Mouse (Mus musculus) adrenal gland, postnatal 4 days (tissue): ENCODE data around the gene Spryd3. TPM values are rescaled to one million over a fixed set of nuclear protein-coding genes. Genes with fewer than 3 reads are reported as not detected.

Source experiments
- DNase-seq, 2 experiments: peaks; one replicate each; pipeline ENCODE4 v3.0.0; 2021 to 2022; ENCODE audit warnings: low spot score in 2 of 2, mixed read lengths in 2 of 2
- total RNA-seq, 2 experiments: library from RNA; stranded (reverse); gene quantifications; 2 replicates each; pipeline ENCODE4 v1.2.3; 2021

The Spryd3 gene
- total RNA-seq, 2 experiments from 2014 or later, result 32.5 to 35.9 TPM

- no peak for DNase-seq
Measured at GRCm38 (mm10) chr15:102114651-102115260, 21.3 kb downstream of the Spryd3 start.

DNA sequence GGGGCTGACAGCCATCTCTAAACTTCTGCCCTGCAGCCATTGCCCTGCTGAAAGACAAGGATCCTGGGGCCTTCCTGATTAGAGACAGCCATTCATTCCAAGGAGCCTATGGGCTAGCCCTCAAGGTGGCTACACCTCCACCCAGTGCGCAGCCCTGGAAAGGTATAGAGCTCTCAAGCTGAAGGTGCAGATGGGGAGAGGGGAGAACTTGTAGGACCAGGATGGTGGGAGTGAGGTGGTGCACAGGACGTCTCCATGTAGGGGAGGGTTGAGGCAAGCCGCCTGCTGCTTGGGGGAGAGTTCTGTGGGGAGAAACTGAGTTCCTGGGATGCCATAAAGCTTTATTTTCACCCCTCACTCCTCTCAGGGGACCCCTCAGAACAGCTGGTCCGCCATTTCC lies 22.4 kb downstream of the Spryd3 start:
- DNase-seq, result no peak

DNA sequence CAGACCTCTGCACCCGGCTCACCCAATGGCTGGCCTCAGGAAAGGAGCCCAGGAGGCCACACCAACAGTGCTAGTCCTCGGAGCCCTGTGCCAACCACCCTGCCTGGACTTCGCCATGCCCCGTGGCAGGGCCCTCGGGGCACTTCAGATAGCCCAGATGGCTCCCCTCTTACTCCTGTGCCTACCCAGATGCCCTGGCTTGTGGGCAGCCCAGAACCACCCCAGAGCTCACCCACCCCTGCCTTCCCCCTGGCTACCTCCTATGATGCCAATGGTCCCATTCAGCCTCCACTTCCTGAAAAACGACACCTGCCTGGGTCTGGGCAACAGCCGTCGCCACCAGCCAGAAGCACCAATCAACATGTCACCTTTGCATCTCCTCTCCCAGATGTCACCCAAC lies 23.2 kb downstream of the Spryd3 start:
- no peak for DNase-seq

GRCm38 (mm10) chr15:102112181-102112580 lies 23.9 kb downstream of the Spryd3 start:
- no peak for DNase-seq

DNA sequence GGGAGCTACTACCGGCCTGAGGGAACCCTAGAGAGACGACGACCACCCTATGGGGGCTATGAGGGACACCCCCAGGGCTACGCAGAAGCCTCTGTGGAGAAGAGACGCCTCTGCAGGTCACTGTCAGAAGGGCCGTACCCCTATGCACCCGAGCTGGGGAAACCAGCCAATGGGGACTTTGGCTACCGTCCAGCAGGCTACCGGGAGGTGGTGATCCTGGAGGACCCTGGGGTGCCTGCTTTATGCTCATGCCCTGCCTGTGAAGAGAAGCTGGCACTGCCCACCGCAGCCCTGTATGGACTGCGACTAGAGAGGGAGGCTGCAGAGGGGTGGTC lies 24.6 kb downstream of the Spryd3 start:
- no peak for DNase-seq

- no peak for DNase-seq
Measured at GRCm38 (mm10) chr15:102110701-102111494, 25.1 kb downstream of the Spryd3 start.

- no peak for DNase-seq
Measured at GRCm38 (mm10) chr15:102110271-102110670, 25.8 kb downstream of the Spryd3 start.

DNA sequence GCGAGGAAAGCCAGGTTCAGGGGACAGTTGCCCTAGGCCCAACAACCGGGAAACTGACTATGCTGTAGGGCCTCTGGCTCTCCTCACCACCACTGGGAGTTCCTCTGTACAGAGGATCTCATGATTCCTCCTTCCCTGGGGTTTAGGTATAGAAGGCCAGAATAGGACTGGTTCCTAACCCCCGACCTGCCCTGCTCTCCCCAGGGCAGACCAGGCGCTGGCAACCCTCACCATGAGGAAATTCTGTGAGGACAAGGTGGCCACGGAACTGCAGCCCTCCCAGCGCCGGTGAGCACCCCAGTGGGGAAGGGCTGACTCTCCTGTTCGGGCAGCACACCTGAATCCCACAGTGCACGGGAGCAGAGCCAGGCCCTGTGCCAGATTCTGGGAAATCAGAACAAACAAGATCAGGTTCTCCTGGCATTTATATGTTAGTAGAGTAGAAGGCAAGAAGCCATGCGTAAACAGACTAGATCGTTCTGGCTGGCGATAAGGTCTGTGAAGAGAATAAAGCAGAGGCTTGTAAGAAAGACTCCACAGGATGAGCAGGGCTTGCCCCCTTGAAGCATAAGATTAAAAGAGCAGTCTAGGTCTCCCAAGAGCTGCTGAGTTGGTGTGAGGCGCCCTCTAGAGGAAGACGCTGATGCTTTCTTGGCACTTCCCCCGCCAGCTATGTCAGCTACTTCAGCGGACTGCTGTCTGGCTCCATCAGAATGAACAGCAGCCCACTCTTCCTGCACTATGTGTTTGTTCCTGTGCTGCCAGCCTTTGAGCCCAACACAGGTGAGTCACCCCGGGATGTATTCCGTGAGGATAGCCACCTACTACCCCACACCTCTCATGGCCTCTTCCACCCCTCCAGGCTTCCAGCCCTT lies 27.1 kb downstream of the Spryd3 start:
- DNase-seq, result no peak

DNA sequence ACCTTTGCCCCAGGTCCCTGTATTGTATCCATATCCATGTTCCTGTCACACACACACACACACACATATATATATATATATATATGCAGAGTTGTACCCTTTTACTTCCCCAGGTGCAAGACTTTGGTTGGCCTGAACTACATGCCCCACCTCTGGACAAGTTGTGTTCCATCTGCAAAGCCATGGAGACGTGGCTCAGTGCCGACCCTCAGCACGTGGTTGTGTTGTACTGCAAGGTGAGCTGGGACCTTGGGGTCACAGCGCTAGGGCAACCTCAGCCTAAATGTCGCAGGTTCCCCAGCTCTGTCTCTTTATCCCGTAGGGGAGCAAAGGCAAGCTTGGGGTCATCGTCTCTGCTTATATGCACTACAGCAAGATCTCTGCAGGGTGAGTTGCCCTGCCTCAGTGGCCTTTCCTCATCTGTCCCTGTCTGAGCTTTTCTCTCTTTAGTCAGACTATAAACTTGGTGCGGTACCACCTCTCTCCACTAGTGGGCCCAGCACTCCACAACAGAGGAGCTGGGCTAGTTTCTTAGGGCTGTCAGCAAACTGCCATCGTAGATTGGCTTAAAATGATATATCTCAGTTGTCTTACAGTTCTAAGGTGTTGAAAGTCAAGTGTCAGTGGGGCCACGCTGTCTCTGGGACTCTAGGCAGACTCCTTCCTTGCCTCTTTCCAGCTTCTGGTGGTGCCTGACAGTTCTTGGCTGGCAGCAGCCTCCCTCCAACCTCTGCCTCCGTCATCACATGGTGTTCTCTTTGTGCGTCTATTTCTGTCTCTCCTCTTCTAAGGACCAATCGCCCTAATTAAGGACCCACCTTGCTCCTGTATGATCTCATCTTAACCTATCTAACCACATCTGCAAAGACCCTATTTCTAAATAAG lies 28.1 kb downstream of the Spryd3 start:
- DNase-seq, result no peak

GRCm38 (mm10) chr15:102106754-102107456 lies 29.1 kb downstream of the Spryd3 start:
- DNase-seq, result no peak

DNA sequence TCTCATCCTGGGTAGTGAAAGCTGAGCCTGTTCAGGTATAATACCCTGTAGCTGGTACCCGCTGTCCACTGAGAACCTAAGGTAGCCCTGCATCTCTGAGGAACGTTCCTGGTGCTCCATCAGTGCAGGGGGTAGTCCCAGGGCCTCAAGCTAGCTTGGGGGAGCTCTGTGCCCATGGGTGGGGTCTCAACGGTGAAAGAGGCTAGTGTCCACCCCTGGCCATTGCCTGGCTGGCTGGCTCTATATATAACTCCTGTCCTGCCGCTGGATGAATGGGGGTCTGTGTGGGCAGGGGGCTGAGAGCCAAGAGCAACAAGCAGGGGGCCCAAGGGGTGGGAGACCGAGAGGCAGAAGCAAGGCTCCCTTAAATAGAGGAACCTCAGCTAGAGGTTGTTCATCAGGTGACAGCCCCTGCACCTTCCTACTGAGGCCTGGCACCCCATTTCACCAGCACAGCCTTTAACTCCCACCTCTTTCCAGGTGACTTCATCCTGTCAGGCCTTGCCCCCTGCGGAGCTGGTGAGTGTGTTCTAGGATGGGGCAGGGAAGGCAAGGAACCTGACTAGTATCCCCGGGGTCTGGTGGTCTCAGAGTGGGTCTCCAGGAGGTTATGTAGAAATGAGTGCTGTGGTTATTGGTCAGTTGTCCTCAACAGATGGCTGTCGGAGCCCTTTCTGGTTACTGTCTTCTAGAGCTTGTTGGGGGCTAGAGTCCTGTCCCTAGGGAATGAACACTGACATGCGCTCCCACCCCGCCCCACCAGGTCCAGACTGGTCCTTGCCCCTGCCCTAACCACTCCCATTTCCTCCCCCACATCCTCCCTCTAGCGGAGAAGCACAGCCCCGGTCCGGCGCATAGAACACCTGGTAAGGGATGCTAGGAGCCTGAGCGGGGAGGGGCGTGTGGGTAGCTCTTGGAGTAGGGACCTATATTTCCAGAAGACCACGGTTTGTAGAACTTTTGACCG lies 30.0 kb downstream of the Spryd3 start:
- no peak for DNase-seq

- DNase-seq, result no peak
Measured at GRCm38 (mm10) chr15:102105360-102105759, 30.7 kb downstream of the Spryd3 start.

DNA sequence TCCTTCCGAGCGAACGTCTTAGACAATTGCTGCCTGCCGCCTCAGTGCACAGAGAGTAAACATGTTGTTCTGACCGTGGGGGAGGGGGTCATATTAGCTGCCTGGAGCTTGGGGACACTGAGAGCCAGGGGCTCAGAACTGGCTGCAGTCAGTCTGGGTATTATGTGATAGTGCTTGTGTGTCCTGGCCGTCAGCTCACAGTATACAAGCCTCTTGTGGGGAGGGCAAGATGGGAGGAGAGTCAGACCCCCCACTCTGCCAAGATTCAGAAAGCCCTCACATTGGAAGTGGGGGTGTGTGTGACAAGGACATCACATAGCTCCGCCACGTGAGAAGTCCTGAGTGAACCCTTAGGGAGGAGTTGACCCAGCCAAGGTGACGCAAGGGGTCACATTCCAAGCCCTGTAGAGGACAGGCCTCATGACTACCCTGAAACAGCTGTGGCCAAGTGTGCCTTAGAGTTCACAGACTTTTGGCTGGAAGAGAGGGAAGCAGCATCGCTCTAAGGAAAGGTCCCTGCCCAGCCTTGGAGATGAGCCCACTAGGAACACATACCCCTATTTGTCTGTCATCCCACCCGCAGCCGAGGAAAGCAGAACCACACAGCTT lies 32.0 kb downstream of the Spryd3 start:
- DNase-seq, result no peak

- DNase-seq, result no peak
Measured at GRCm38 (mm10) chr15:102103371-102103946, 32.6 kb downstream of the Spryd3 start.

- DNase-seq, result no peak
Measured at GRCm38 (mm10) chr15:102102548-102103121, 33.4 kb downstream of the Spryd3 start.

- no peak for DNase-seq
Measured at GRCm38 (mm10) chr15:102101672-102102541, 34.1 kb downstream of the Spryd3 start.
